Mouse (Mus musculus): Measurements from ENCODE around the gene Ptpro.

Gene Ptpro

DNA sequence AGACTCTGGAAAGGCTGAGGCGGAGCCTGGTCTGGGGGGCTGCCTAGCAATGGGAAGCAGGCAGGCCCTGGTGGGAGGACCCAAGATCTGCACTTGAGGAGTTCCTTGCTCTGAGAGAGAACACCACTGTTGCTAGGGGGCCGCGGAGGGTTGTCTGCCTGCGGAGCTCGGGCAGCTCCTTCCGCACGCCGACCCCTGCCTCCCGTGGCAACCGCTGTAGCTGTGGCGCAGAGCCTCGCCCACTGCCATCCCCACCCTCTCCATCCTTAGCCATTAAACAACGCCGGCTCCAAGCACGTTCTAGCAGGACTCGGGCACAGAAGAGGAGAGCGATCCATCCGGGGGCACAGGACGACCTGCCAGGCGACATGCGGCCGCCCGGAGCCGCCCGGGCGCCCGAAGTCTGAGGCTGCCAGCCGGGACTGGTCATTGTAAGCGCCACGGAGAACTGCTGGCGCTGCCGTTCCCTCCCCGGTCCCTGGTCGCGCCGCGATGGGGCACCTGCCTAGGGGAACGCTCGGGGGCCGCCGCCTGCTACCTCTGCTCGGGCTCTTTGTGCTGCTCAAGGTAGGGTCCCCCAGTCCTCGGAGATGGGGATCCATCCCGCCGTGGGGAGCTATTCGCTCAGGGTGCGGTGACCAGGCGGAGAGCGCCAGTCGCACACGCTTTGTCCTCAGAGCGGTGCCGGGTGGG is at the start of gene Ptpro:
TSS of gene Ptpro (plus strand) at position 126 of the 693 bp plus-strand sequence.
- in situ Hi-C loops (cut with MboI; ENCODE audit: low pct_unique_long_range_greater_than_20kb in 1 of 2, low sequenced_read_pairs in 2 of 2, unreplicated experiment in 1 of 2): no loop called here

DNA sequence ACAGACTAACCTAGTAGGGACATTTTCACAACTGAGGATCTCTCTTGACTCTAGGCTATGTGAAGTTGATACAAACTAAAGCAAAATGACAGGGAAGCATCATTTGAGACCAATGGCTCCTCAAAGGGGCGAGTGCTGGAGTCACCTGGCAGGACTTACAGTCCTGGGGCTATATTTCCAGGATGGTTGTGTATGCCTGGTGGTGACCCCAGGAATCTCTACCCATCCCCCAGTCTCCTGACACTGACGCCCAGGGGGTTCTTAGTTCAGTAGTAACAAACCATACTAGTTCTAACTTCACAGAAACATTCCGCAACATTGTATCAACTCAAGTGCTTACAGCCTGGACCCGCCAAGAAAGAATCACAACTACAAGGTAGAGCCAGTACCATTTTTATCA is 49.5 kb upstream of the Ptpro start:
- in situ Hi-C loops (cut with MboI; ENCODE audit: low pct_unique_long_range_greater_than_20kb in 1 of 2, low sequenced_read_pairs in 2 of 2, unreplicated experiment in 1 of 2): no loop called here

DNA sequence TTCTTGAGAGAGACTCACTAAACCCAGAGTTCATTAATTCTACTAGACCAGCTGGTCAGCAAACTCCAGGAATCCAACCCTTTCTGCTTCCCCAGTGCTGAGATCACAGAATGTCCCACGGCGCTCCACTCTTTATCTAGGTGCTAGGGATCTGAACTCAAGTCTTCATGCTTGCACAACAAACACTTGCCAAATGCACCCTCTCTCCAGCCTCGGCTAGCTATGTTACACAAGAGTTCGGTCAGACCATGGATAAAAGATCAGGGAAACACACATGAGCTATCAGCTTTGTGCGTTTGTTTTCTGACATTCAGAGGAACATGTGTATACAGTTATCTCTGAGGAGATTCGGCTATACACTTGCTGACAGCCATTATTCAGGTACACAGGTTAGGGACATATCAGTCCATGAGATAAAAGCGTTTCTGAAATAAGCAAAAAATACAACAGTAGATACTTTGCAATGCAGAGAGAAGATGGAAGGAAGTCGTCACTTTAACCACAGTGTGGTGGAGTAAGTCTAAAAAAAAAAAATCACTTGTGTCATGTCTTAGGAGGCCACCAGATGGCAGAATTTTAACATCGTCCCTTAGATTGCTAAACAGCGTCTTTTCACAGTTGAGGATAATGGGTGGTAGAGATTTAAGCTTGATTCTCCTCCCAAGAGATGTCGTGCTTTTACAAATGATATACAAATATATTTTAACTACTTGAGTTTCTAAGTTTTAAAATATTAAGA is 46.3 kb upstream of the Ptpro start:
- in situ Hi-C loops (cut with MboI; ENCODE audit: low pct_unique_long_range_greater_than_20kb in 1 of 2, low sequenced_read_pairs in 2 of 2, unreplicated experiment in 1 of 2): no loop called here

DNA sequence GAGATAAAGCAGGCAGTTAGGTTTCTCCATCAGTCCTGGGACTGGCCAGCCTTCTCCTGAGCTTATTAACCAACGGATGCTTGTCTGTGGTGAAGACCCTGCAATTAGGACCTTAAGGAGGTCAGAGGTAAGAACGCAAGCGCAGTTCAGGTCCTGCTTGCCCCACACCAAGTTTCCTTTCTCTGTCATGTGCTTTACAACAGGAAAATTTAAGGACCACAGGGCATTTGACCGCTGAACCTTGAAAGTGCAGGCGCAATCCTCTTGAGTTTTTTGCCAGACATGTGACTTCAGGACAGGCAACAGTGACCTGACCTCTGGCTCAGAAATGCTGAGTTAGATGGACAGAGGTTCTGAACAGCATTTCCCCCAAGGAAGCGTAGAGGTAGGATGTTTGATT is 45.0 kb upstream of the Ptpro start:
- in situ Hi-C loops (cut with MboI; ENCODE audit: low pct_unique_long_range_greater_than_20kb in 1 of 2, low sequenced_read_pairs in 2 of 2, unreplicated experiment in 1 of 2): no loop called here

DNA sequence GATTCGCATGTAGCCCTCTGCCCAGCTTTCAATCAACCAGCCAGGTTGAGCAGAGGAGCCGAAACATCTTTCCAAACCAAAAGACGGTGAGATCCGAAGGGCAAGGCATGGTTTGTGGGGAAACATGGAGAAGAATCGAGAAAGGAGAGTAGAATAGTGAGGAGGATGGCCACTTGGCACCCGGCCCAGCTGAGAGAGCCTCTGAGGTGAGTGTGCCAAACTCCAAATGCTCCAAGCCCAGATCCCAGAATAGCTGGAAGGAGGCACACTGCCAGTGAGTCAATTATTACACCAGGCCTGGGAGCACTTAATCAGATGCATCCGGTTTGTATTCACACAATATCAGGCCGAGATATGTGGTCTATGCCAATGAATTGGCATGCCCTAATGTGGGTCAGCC is 42.1 kb upstream of the Ptpro start:
- in situ Hi-C loops (cut with MboI; ENCODE audit: low pct_unique_long_range_greater_than_20kb in 1 of 2, low sequenced_read_pairs in 2 of 2, unreplicated experiment in 1 of 2): no loop called here

DNA sequence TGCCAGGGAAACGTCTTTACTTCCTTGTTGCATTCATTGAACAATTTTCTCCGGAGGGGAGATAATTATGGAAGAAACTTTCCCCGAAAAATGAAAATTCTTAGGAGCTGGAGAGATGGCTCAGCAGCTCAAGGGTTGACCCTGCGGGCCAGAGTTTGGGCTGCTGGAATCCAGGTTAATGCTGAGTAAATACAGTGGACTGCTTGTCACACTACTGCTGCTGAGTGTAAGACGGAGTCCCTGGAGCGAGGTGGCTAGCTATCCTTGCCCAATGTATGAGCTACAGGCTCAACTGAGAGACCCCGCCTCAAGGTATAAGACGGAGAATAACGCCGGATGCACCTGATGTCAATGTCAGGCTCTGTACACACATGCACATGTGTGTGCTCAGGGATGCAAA is 41.1 kb upstream of the Ptpro start:
- in situ Hi-C loops (cut with MboI; ENCODE audit: low pct_unique_long_range_greater_than_20kb in 1 of 2, low sequenced_read_pairs in 2 of 2, unreplicated experiment in 1 of 2): no loop called here

DNA sequence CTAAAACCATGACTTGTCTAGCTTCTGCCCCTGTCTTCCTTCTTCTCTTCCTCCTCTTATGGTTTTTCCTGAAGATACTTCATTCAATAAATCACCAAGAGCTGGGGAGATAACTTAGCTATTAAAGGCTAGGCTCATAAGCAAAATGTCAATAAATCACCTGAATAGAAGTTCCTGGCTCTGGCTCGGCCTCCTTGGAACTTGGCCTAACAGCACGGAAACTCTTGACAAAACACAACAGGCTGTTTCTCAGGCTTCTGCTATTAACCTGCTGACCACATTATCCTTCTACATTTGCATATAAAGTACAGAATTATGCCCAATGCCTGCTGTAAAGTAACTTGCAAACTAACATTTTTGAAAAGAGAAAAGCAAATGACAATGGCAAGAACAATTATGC is 40.7 kb upstream of the Ptpro start:
- in situ Hi-C loops (cut with MboI; ENCODE audit: low pct_unique_long_range_greater_than_20kb in 1 of 2, low sequenced_read_pairs in 2 of 2, unreplicated experiment in 1 of 2): no loop called here

DNA sequence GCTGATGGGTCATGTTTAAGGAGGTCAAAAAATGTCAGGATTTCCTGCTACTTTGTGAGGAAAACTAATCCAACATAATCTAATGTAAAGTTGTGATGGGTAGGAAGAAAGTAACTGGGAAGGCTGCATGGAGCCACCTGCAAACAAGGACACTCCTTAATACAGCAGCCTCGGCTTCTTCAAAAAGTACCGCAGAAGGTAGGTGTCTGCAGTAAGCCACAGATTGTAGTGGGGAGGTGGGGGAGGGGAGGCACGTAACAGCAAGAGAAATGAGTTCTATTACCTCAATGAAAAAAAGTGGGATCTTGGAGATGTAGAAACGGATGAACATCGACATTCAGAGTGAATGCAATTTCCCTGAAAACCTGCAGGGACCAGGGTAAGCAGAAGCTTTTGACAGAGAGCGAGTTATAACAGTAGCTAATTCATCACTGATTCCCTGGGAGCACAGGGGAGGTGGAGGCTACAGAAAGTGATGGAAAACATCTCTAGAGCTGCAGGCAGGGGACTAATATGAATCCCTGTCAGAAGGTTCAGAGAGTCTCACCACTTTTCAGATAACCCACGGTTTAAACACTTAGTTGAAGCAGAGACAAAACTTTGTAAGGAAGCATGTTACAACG is 34.2 kb upstream of the Ptpro start:
- in situ Hi-C loops (cut with MboI; ENCODE audit: low pct_unique_long_range_greater_than_20kb in 1 of 2, low sequenced_read_pairs in 2 of 2, unreplicated experiment in 1 of 2): no loop called here

DNA sequence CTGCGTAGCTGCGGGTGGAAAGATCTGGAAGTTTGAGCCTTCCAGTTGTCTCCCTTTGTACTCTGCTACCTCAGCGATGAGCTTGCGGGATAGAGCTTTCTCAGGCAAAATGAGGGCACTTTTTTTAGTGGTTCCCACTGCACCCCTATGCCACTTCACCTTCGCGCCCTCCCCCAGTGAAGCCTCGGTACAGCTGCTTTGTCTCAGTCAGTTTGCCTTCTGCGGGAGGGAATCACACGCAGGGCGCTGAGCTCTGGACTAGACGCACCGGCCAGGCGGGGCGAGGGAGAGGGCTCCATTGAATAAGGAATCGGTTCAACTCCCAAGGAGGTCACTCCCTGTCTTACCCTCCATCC is 746 bp downstream of the Ptpro start:
- in situ Hi-C loops (cut with MboI; ENCODE audit: low pct_unique_long_range_greater_than_20kb in 1 of 2, low sequenced_read_pairs in 2 of 2, unreplicated experiment in 1 of 2): no loop called here

DNA sequence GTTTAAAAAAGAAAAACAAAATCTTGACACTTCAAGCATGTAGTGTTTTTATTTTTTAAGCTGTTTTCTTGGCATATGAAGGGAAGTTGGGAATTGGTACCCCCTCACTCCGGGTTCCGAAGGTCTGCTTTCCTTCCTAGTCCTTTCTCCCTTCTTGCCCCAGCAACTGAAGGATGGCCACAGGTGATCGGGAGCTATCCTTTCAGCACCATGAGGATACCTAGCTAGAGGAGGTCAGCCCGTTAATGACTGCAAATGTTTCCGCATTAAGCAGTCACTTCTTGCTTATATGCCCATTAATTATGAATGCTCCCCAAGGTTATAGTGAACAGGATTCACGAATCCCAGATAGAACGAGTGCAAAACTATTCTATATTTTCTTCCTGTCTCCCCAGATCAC is 1.3 kb downstream of the Ptpro start:
- in situ Hi-C loops (cut with MboI; ENCODE audit: low pct_unique_long_range_greater_than_20kb in 1 of 2, low sequenced_read_pairs in 2 of 2, unreplicated experiment in 1 of 2): no loop called here

DNA sequence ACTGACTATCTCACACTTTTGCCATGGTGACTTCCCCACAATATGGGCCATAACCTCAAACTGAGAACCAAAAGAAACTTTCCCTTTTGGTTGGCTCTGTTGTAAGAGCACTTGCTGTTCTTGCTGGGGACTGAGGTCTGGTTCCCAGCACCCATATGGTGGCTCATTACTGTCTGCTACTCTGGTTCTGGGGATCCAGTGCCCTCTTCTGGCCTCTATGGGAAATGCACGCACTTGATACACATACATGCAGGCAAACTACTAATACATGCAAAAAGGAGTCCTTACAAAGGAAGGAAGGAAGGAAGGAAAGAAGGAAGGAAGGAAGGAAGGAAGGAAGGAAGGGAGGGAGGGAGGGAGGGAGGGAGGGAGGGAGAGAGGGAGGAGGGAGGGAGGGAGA is 8.9 kb downstream of the Ptpro start:
- in situ Hi-C loops (cut with MboI; ENCODE audit: low pct_unique_long_range_greater_than_20kb in 1 of 2, low sequenced_read_pairs in 2 of 2, unreplicated experiment in 1 of 2): no loop called here

DNA sequence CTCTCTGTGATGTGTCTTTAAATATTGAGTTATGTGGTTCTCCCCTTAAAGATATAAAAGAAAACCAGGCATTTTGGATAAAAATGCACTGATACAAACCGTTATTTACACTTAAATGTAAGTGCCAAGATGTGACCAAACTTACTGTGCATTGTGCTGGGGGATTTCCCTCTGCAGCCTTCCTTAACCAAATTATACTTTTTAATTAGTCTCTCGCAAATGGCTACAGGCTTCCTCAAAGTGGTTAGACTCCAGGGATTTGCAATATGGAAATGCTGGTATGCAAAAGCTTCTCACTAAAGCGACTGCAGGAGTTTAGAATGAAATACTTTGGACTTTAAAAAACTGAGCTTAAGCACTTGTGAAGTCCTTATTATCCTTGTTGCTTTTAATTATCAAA is 10.0 kb downstream of the Ptpro start:
- in situ Hi-C loops (cut with MboI; ENCODE audit: low pct_unique_long_range_greater_than_20kb in 1 of 2, low sequenced_read_pairs in 2 of 2, unreplicated experiment in 1 of 2): no loop called here

DNA sequence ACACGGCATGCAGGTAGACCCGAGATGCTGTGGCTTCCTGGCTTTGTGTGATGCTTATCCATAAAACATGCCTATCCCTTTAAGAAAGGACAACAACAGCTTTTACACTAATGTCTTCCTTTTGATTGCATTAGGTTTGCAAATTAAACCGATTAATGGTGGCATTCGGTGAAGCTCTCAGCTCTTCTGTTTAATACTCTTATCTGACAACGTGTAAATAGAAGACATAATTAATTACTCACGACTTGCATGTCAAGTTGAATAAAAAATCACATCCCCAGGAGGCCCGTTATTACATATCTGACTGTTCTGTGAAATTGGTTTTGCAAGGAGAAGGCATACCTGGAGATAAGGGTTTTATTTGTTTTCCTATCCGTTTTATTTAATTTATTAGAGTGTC is 15.9 kb downstream of the Ptpro start:
- in situ Hi-C loops (cut with MboI; ENCODE audit: low pct_unique_long_range_greater_than_20kb in 1 of 2, low sequenced_read_pairs in 2 of 2, unreplicated experiment in 1 of 2): no loop called here

DNA sequence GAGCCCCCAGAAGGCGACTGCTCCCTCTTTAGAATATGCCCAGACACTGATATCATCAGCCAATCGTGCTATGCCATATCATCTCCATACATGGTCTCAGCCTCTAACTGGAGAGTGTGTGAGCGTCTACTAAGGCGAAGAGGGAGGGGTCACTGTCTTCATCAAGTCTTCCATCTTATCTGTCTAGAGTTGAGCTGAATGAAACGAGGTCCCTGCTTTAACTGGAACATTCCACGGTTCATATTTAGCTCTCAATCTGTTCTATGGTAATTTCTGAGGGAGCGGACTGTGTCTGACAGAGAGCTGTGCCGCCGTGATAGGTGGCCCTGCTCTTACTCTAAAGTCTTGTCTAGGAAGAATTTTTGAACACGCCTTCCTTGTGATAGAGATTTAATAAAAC is 16.5 kb downstream of the Ptpro start:
- in situ Hi-C loops (cut with MboI; ENCODE audit: low pct_unique_long_range_greater_than_20kb in 1 of 2, low sequenced_read_pairs in 2 of 2, unreplicated experiment in 1 of 2): no loop called here

DNA sequence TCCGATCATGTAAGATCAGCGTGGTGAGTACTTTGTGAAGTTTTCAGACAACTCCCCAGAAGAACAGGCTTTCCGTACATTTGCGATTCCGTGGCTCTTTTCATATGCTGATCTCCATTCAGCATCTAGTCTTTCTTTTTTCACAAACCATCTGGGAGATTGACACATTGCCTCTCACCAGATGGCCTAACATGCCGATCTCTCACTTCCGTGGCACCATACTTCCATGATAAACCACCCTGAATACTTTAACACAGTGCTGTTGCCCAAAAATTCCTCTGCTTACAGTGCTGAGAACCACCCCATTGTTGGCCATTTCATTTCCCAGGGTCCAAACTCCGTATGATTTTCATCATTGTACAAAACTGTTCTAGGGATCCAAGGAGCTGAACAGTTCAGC is 20.4 kb downstream of the Ptpro start:
- in situ Hi-C loops (cut with MboI; ENCODE audit: low pct_unique_long_range_greater_than_20kb in 1 of 2, low sequenced_read_pairs in 2 of 2, unreplicated experiment in 1 of 2): no loop called here

DNA sequence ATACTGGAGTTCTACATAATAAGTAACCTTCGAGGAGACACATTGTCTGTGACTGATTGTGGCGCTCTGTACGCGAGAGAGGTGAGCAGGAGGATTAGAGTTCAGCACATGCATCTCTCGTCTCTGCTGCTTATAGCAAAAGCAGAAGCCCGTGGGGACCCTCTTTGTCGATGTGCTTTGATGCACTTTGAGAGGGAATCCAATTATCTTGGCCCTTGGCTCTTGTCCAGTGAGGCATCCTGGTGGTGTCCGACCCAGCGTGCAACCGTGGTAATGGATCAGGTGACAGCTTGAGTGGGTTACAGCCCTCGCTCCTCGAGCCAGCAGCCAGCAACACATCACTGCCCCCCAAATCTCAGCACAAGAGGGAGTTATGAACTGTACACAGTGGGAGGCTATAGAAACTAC is 25.5 kb downstream of the Ptpro start:
- in situ Hi-C loops (cut with MboI; ENCODE audit: low pct_unique_long_range_greater_than_20kb in 1 of 2, low sequenced_read_pairs in 2 of 2, unreplicated experiment in 1 of 2): no loop called here

DNA sequence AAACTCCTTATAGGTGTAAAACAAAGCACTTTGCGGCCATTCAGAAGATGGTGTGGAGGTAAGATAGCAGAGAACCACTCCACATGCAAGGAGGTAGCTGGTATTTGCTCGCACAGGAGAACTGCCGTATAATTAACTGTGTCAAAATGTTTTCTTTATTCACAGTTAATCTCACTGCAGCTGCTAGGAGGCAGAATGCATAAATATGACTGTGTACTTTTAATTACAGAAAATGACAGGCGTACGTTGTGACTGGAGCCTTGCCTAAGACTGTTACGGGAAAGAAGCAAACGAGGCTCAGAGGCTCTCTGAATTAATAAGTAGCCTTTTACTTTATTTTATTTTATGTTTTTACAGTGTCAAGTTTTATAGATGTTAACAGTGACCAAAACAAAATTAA is 27.5 kb downstream of the Ptpro start:
- in situ Hi-C loops (cut with MboI; ENCODE audit: low pct_unique_long_range_greater_than_20kb in 1 of 2, low sequenced_read_pairs in 2 of 2, unreplicated experiment in 1 of 2): no loop called here

DNA sequence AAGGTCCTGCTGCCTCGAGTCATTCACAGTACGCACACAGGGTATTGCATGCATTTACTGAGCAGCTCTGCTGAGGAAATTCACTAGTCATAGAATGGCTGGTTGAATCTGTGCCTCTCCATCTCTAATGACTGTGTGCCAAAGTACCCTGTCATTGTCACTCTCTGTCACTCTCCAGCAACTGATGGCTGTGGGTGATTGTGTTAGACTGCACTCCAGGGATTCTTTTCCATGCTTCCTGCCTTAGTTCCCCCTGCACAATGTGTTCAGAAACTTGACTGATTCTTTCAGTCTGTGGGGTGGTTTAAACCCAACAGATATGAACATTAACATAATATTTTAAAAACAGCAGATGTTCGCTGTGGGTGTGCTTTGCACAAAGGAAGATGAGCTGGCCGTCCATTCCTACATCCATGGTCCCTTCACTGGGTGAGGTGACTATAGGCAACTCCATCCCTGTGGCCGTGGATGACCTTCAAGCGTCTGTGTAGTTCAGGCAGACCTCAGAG is 29.5 kb downstream of the Ptpro start:
- in situ Hi-C loops (cut with MboI; ENCODE audit: low pct_unique_long_range_greater_than_20kb in 1 of 2, low sequenced_read_pairs in 2 of 2, unreplicated experiment in 1 of 2): no loop called here

DNA sequence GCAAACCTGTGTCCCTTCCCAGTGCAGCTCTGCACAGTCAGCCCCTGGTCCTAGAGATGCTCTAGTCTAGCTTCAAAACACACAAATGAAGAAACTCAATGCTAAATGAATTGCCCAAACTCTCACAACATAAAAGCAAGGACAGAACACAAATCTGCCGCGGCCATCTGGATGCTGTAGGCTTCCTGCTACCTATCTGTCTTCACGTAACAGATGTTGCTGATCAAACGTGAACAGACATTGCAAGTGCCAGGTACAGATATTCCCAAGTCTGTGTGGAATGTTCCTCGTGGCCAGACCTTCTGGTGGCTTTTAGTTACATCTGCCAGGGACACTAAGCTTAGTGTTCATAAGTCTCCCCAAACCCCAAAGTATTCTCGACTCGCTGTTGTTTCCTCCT is 29.9 kb downstream of the Ptpro start:
- in situ Hi-C loops (cut with MboI; ENCODE audit: low pct_unique_long_range_greater_than_20kb in 1 of 2, low sequenced_read_pairs in 2 of 2, unreplicated experiment in 1 of 2): no loop called here

DNA sequence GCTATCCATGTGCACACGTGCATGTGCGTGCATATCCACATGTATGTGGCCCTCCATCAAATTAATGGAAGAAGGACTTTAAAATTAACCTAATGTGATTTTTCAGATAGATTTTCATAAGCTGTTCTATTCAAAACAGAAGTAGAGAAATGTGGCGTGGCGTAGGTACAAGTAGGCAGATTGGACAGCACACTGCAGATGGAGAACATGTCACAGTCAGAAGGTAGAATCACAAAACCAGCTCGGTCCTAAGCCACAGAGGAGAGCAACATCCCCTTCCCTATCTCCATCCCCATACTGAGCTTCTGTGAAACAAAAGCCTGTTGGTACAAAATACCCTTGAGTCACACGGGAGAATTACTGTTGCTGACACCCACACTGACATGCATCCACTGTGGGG is 34.3 kb downstream of the Ptpro start:
- in situ Hi-C loops (cut with MboI; ENCODE audit: low pct_unique_long_range_greater_than_20kb in 1 of 2, low sequenced_read_pairs in 2 of 2, unreplicated experiment in 1 of 2): no loop called here
